Mouse (Mus musculus) adrenal gland, postnatal 14 days (tissue): ENCODE data around the gene Eepd1. TPM values are rescaled to one million over a fixed set of nuclear protein-coding genes. Genes with fewer than 3 reads are reported as not detected.
"Not testable (repeated sequence)": the region's sequence is repeated elsewhere in the genome, so short reads cannot be mapped to it uniquely, and the experiment has no call there.

Experiments
- DNase-seq: peaks from one replicate; pipeline ENCODE4 v3.0.0; 2021; ENCODE audit warnings: mixed read lengths
- long read RNA-seq, 2 experiments: library from polyadenylated mRNA; stranded (forward); transcript quantifications; one replicate each; pipeline ENCODE4 v2.0.0; 2021
- total RNA-seq: library from RNA; stranded (reverse); gene quantifications from 2 replicates; pipeline ENCODE4 v1.2.3, GENCODE M21; 2021

Eepd1 gene
- 17.8 and 19.8 TPM in 2 replicates for total RNA-seq
- long read RNA-seq, experiment 1, transcript Eepd1-201 (8 exons, 2,723 nt): major isoform, 50 of 64 reads
- long read RNA-seq, experiment 1, partial matches to known transcripts: 9 of 64 reads
- long read RNA-seq, experiment 1, other reads (novel, unspliced or antisense): 5 of 64 reads
- long read RNA-seq, experiment 2, transcript Eepd1-201 (8 exons, 2,723 nt): major isoform, 18 of 29 reads
- long read RNA-seq, experiment 2, partial matches to known transcripts: 8 of 29 reads
- long read RNA-seq, experiment 2, other reads (novel, unspliced or antisense): 3 of 29 reads

DNA sequence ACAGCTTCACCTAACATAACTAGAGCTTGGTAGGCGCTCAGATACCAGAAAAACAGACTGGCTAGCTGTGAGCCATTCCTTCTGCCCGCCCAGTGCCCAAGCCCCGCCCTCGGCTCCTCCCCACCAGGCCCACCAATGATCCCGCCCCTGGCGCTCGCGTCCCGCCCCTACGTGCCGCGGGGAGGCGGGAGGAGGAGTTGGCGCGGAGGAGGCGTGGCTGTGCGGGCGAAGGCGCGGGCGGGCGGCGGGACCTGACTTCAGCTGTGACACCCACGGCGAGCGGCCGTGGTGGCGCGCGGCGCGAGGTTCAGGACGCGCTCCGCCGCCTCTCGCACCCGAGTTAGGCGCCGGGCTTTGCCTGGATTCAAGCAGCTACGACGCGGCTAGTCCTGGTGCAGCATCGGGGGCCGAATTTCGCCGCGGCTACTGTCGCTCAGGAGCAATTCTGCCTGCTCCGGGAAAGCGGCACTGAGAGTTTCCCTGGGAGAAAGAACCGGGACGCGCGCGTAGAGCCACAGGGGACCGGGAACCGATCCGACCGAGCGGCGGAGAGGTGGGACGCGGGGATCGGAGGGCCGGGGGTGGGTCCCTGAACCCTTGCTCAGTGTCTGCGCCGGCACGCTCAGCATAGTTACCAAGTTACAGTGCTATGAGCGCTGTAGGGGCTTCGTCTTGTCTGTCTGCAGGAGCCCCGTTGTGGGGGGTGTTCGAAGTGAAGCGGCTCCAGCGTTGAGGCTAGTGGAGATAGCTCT is at the start of gene Eepd1:
Eepd1 (plus strand) TSS at position 204 of the 752 bp plus-strand sequence.
- peak; percentile 99 for DNase-seq

- DNase-seq: peak; percentile 46
These were observed 42.5 kb upstream of the Eepd1 start for GRCm38 (mm10) chr9:25438836-25439235.

- DNase-seq: not testable (repeated sequence)
These were observed 41.3 kb upstream of the Eepd1 start for GRCm38 (mm10) chr9:25440046-25440445.

DNA sequence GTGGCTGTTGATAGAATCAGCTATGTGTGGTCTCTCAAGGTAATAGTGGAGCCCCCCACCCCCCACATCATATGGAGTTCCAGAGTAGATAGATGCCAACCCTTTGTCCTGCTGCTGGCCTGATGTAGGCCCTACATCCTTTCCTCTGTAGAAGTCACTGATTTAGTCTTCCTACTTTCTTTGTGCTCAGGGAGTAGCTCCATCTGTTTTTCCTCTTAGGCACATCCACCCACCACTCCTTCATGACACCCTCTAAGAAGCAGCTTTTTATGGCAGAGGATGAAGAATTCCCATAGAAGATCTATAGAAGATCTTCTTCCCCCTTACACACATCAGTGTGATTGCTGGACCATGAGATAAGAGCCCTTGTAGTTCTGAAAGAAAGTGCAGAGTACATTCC is 39.3 kb upstream of the Eepd1 start:
- DNase-seq: no peak

DNA sequence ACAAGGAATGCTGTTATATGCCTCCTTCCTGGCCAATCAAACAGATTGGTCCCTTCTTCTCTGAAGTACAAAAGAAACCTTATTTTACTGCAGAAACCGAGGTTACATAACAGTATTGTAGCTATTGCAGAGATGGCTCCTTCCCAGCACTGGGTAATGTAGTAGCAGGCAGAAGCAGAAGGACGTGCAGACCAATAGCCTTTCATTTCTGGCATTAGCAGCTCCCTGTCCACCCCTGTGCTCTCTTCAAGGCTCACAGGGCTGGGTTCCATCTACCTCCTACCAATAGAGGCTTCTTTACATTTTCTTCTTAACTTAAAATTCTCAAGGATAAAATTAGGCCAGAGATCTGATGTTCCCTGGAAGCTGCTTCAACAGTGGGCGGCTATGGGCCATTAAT is 38.3 kb upstream of the Eepd1 start:
- DNase-seq: no peak

DNA sequence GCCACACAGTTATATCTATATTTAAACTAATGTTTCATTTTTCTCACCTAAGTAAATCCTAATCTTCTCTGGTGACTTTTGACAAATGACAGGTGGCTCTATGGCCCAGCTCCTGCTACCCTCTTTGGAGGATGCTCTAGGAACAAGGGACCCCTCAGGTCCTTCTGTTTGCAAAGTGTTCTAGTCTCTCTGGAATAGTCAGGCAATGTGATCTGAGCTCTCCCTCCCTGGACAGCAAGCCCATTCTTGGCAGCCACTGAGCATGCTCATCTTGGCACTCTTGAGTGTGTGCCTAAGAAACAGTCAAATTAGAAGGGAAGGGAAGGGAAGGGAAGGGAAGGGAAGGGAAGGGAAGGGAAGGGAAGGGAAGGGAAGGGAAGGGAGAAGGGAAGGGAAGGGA is 37.8 kb upstream of the Eepd1 start:
- DNase-seq: no peak

DNA sequence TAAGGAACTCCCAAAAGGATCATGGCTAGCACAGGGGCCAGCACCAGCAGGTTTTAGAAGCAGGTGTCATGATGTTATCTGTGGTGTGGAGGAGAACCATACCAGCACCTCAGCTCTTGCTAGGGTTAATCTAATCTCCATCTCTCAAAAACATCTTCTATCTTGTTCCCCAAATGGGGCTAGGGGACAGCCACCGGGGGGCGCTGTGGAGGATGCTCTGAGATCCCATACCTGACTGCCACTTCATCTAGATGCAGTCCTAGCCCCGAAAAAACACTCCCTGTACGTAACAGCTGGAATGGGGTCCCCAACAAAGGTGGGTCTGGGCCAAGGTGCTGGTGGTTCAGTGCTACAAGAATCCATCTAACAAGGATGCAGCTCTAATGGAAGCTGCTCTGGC is 31.0 kb upstream of the Eepd1 start:
- peak; percentile 18 for DNase-seq

DNA sequence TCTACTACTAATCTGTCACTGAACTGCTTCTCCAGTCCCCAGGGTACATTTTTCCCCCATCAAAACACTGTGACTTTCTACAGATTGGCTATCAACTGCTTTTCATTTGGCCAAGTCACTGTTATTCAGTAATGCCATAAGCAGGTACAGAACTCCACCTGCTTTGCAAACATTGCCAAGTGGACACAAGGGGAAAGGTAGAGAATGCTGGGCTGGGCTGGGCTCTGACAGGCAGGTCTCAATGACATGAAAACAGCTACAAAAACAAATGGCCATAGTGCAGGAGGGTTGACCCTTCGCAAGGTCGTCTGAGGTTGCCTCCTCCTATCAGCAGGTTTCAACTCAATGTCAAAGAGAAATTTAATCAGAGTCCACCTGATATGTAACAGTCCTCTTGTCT is 26.3 kb upstream of the Eepd1 start:
- DNase-seq: no peak

DNA sequence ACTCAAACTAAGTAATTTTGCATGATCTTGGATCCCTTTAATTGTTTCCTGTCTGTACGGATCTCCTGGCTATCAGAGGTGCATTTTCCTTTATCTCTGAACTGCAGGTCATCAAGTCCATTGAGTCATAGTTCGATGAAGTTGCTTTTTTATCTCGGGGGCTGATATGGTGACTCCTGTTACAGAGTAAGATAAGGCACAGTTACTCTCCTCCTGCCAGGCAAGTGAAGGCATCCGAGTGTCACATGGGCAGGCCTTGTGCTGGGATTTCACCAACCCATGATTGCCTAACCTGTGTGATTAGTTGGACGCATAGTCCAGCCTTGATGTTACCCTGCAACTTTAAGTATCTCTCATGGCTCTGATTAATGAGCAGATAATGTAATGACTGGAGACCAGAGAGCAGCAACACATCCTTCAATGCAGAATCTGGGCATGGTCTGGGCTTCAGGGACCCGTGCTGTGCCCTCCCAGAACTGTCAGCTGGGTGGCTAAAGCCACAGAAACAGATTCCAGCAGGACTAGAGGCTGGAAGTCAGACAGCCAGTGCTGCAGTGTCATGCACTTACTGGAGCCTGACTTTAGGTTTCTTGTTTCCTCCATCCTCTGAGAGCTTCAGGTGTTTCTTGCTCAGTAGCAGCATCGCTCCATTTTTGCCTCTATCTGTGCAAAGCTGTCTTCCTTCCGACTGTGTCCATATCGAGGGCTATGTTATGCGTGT is 20.4 kb upstream of the Eepd1 start:
- peak; percentile 76 for DNase-seq

- no peak for DNase-seq
These were observed 17.0 kb upstream of the Eepd1 start for GRCm38 (mm10) chr9:25464305-25464704.

GRCm38 (mm10) chr9:25479392-25480020 is 1.8 kb upstream of the Eepd1 start:
- no peak for DNase-seq

GRCm38 (mm10) chr9:25480676-25481075 is 671 bp upstream of the Eepd1 start:
- no peak for DNase-seq

- DNase-seq: peak; percentile 55
These were observed 1.1 kb downstream of the Eepd1 start for GRCm38 (mm10) chr9:25482322-25482998.

DNA sequence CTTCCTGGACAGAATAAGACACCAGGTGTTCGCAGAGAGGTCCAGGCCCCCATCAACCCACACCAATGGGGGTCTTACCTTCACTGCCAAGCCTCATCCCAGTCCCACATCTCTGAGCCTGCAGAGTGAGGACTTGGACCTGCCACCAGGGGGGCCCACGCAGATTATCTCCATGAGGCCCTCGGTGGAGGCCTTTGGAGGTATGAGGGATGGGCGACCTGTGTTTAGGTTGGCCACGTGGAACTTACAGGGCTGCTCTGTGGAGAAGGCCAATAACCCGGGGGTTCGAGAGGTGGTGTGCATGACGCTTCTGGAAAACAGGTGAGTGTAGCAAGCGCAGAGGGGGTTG is 1.6 kb downstream of the Eepd1 start:
- DNase-seq: no peak

- DNase-seq: no peak
These were observed 2.7 kb downstream of the Eepd1 start for GRCm38 (mm10) chr9:25483931-25484618.

DNA sequence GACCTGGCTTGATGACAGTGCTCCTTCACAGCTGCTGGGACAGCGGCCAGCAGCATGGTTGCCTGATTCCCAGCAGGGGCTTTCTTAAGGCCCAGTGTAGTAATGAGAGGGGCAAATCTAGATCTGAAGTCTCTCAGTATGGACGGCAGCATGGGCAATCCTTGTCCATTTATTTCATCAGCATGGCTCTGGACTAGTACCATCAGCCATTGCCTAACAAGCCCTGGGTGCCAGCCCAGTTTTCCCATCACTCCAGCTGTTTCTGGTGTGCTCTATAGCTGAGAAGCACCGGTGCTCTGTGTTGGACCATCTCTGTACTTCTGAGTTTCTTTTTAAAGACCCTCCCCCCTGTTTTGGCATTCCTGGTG is 3.3 kb downstream of the Eepd1 start:
- peak; percentile 37 for DNase-seq

- DNase-seq: no peak
These were observed 3.7 kb downstream of the Eepd1 start for GRCm38 (mm10) chr9:25485006-25485405.

DNA sequence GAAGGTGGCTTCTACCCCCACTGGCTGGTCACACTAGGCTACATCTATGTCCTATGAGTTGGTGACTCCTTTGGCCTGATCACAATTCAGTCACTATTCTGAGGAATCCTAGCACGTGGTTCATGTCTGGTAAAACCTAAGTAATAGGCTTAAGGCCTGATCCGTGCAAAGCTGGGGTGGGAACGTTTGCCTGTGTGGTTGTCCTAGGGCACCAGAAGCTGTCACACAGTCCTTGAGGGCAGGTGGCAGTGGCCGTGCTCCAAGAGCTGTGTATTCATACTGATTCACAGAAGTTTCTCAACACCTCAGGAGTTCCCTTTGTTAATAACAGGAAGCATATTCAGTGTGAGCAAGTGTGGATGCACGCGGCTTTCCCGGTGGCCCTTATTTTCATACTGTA is 4.1 kb downstream of the Eepd1 start:
- peak; percentile 62 for DNase-seq

- no peak for DNase-seq
These were observed 5.0 kb downstream of the Eepd1 start for GRCm38 (mm10) chr9:25486246-25486807.

- DNase-seq: peak; percentile 87
These were observed 6.2 kb downstream of the Eepd1 start for GRCm38 (mm10) chr9:25487446-25488110.

GRCm38 (mm10) chr9:25488581-25488980 is 7.2 kb downstream of the Eepd1 start:
- DNase-seq: peak; percentile 62
